Mouse (Mus musculus): ENCODE results near the gene Riox1.

- no peak for TF ChIP-seq POLR2A (IDR thresholded peaks at IDR 0.05; ENCODE audit: borderline replicate concordance, control insufficient read depth, low read depth, low read length)
- TF ChIP-seq CTCF (IDR thresholded peaks at IDR 0.05; ENCODE audit: control insufficient read depth, insufficient read depth, low read length) = no peak
Observed at GRCm38 (mm10) chr12:83920721-83921441, 29.5 kb upstream of the Riox1 start.
